In genomic region chr10:87649091-87649490, GRCm38 (mm10) we compare ENCODE assay signal across 9 mouse cellular contexts.
A peak's percentile ranks its signal among the peaks of the same experiment; 100 is the strongest.
DNase-seq lines count a peak whose midpoint lies in the region; ATAC-seq and TF ChIP-seq lines count a peak whose summit lies in the region.
"Had no signal": no experiment of that assay in that cellular context is flagged by ENCODE, and none has a peak within 500 bp of the region (broad histone marks: within the 10 kb centered on the region; RNA-seq: fewer than 3 reads in every experiment).

No protein-coding gene starts in this region.

- no peaks in the 10 kb centered on the region for H3K4me1 ChIP-seq in E14TG2a.4 (replicated peaks; ENCODE audit: low read depth, low read length)
- H3K4me1 ChIP-seq in forebrain, postnatal 0 days (ENCODE audit: insufficient read depth): no peaks in the 10 kb centered on the region
- H3K4me1 ChIP-seq: megakaryocyte, embryonic 14.5 days had no signal

- no peak overlapping the region for H3K9ac ChIP-seq in forebrain, postnatal 0 days

- no peaks in the 10 kb centered on the region for H3K36me3 ChIP-seq in E14TG2a.4 (ENCODE audit: insufficient read depth, low read length)
- H3K36me3 ChIP-seq in forebrain, postnatal 0 days (ENCODE audit: insufficient read depth): no peaks in the 10 kb centered on the region

- no peaks in the 10 kb centered on the region for H3K9me3 ChIP-seq in E14TG2a.4 (ENCODE audit: low read length)
- H3K9me3 ChIP-seq in forebrain, postnatal 0 days (ENCODE audit: low read length): no peaks in the 10 kb centered on the region
- H3K9me3 ChIP-seq: megakaryocyte, embryonic 14.5 days had no signal

- H3K27ac ChIP-seq in forebrain, postnatal 0 days (ENCODE audit: low read depth, low read length): no peak overlapping the region

- peak; percentile 10 to 85 for DNase-seq in adrenal gland, adult (ENCODE audit: inconsistent age in 2 of 2, low spot score in 1 of 2)
- DNase-seq in adrenal gland, postnatal 4 days (ENCODE audit: low spot score in 2 of 2): no peak
- peak; percentile 4 to 23 for DNase-seq in kidney, adult 8-10 months
- no peak for DNase-seq in kidney, adult 18-20 months
- DNase-seq in forebrain, postnatal 0 days: peak; percentile 70
- DNase-seq in lung, postnatal 14 days: peak; percentile 33

- no peak for ATAC-seq in forebrain, postnatal 0 days
- ATAC-seq in megakaryocyte-erythroid progenitor cell, adult 5-6 weeks (replicated peaks; ENCODE audit: low FRiP score, low TSS enrichment, poor library complexity, severe bottlenecking): no peak

- 12% methylated on average over 1 of the region's 1 CpGs for WGBS in forebrain, postnatal 0 days

- no peaks in the 10 kb centered on the region for H3K27me3 ChIP-seq in E14TG2a.4 (ENCODE audit: insufficient read depth, low read length)
- no peaks in the 10 kb centered on the region; the same call in 1 of the 2 replicates for H3K27me3 ChIP-seq in forebrain, postnatal 0 days (ENCODE audit: insufficient read depth, low read length)
- H3K27me3 ChIP-seq: megakaryocyte, embryonic 14.5 days had no signal

- no peak overlapping the region for H3K4me2 ChIP-seq in forebrain, postnatal 0 days (ENCODE audit: low read depth)

- no peak overlapping the region for H3K4me3 ChIP-seq in E14TG2a.4 (replicated peaks; ENCODE audit: low read length)
- no peak overlapping the region for H3K4me3 ChIP-seq in forebrain, postnatal 0 days (ENCODE audit: low read depth, low read length)
- H3K4me3 ChIP-seq: megakaryocyte, embryonic 14.5 days had no signal

- TF ChIP-seq CTCF in E14TG2a.4 (conservative IDR thresholded peaks at IDR 0.05; ENCODE audit: low read length): peak; percentile 61
- peak; percentile 72 for TF ChIP-seq CTCF in forebrain, postnatal 0 days (IDR thresholded peaks at IDR 0.05; ENCODE audit: low read depth)

Comparison
In these comparisons a context has a peak if more than half of its experiments do, and no peak if none do; other contexts are left out.
1. DNase-seq: peak in adrenal gland, adult (2 of 2), kidney, adult 8-10 months (2 of 2), forebrain, postnatal 0 days (single experiment) and lung, postnatal 14 days (single experiment); none in adrenal gland, postnatal 4 days (0 of 2) and kidney, adult 18-20 months (single experiment).